Mouse (Mus musculus): ENCODE measurements around the gene Zfp827. TPM values are rescaled to one million over a fixed set of nuclear protein-coding genes. Genes with fewer than 3 reads are reported as not detected.

Zfp827 gene
- polyA plus RNA-seq, 1 experiment from 2014 or later = 11.4 TPM

DNA sequence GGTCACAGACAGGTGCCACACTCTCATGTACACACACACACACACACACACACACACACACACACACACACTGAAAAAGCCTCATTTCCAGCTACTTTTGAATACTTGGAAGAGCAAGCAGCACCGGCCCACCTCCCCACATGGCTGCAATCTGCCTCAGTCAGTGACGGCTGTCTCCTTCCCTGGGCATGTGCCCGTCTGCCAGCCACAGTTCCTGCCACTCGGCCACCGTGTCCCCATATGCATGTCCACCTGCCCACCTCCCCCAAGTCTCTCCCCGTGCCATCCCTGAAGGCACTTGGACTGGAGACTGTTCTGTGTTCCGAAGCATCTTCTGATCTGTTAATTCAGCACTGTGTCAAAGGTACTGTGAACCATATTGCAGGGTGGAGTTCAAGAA is 9.8 kb downstream of the Zfp827 start:
- 93% methylated on average over 7 of the region's 7 CpGs for WGBS
- peaks cover 9% of the 10 kb centered on the region; the same call in 1 of the 2 replicates for H3K36me3 ChIP-seq
- H3K27me3 ChIP-seq (replicated peaks) = no peaks in the 10 kb centered on the region

DNA sequence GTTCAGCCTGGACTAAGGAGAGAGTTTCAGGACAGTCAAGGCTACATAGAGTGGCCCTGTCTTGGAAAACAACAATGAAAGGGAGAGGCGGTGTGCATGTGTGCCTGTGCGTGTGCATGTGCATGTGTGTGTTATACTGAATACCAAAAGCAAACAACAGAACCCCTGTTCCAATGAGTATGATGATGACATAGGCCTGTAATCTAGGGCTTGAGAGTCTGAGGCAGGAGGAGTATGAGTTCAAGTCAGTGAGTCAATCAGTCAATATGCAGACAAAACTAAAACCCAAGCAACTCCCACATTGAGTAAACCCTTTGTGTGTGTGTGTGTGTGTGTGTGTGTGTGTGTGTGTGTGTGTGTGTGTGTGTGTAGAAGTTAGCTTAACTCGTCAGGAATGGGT is 13.2 kb downstream of the Zfp827 start:
- no peak overlapping the region for H3K27ac ChIP-seq
- H3K9me3 ChIP-seq = no peaks in the 10 kb centered on the region
- 94% methylated on average over 3 of the region's 3 CpGs for WGBS
- no peak overlapping the region for H3K4me2 ChIP-seq (replicated peaks)
- H3K4me1 ChIP-seq = no peaks in the 10 kb centered on the region
- no peak overlapping the region for H3K9ac ChIP-seq
- H3K27me3 ChIP-seq (replicated peaks) = no peaks in the 10 kb centered on the region
- H3K4me3 ChIP-seq = no peak overlapping the region
- ATAC-seq (ENCODE audit: low FRiP score, low read depth) = no peak
- H3K36me3 ChIP-seq = peaks cover 9% of the 10 kb centered on the region; the same call in 1 of the 2 replicates

More for the DNA sequence above, 9.8 kb downstream of the Zfp827 start:
- H3K4me3 ChIP-seq = no peak overlapping the region
- no peak overlapping the region for H3K9ac ChIP-seq
- no peaks in the 10 kb centered on the region for H3K9me3 ChIP-seq
- no peak for ATAC-seq (ENCODE audit: low FRiP score, low read depth)
- no peak overlapping the region for H3K27ac ChIP-seq
- H3K4me1 ChIP-seq = peaks cover 13% of the 10 kb centered on the region
- no peak overlapping the region for H3K4me2 ChIP-seq (replicated peaks)

DNA sequence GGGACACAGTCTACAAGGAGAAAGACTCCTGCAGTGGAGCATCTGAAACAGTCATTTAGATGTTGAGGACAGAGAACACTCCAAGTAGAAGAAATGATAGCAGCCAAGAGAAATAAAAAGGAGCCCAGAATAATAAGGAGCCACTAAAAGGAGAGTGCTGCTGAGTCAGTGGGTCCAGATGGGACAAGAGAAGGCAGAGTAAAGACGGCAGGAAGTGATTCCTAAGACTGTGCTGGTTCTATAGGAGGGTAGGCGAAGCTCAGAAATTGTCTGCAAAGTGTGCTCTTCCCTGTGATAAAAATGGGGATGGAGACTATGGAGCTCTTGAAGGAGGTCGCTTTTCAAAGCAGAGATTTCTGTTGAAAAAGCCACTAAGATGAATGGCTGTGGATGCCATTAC is 14.0 kb downstream of the Zfp827 start:
- peaks cover 9% of the 10 kb centered on the region; the same call in 1 of the 2 replicates for H3K36me3 ChIP-seq
- no peak overlapping the region for H3K27ac ChIP-seq
- no peak overlapping the region for H3K4me2 ChIP-seq (replicated peaks)
- H3K9me3 ChIP-seq = no peaks in the 10 kb centered on the region
- H3K4me3 ChIP-seq = no peak overlapping the region
- WGBS = 78% methylated on average over 3 of the region's 3 CpGs
- no peak overlapping the region for H3K9ac ChIP-seq
- H3K27me3 ChIP-seq (replicated peaks) = no peaks in the 10 kb centered on the region
- no peaks in the 10 kb centered on the region for H3K4me1 ChIP-seq
- no peak for ATAC-seq (ENCODE audit: low FRiP score, low read depth)

DNA sequence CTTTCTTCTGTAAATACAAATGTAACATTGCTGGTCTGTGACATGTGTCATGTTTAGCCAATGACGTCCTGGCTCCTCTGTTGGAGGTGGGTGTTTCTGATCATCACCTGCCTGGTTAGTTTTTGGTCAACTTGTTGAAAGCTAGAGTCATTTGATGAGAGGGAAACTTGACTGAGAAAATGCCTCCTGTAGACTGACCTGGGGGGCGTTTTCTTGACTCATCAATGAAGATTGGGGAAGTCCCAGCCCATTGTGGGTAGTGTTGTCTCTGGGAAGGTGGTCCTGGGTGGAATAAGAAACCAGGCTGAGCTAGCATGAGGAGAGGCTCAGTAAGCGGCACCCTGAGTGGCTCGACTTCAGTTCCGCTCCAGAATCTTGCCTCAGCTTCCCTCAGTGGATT is 16.4 kb downstream of the Zfp827 start:
- Histone ChIP-seq H3K9ac (no peak overlapping the region), H3K9me3 (no peaks in the 10 kb centered on the region), H3K27me3 (replicated peaks) (no peaks in the 10 kb centered on the region), H3K36me3 (peaks cover 6% of the 10 kb centered on the region; the same call in 1 of the 2 replicates), H3K4me3 (no peak overlapping the region), H3K4me1 (no peaks in the 10 kb centered on the region), H3K27ac (no peak overlapping the region), H3K4me2 (replicated peaks) (no peak overlapping the region)
- no peak for ATAC-seq (ENCODE audit: low FRiP score, low read depth)
- 95% methylated on average over 5 of the region's 5 CpGs for WGBS

DNA sequence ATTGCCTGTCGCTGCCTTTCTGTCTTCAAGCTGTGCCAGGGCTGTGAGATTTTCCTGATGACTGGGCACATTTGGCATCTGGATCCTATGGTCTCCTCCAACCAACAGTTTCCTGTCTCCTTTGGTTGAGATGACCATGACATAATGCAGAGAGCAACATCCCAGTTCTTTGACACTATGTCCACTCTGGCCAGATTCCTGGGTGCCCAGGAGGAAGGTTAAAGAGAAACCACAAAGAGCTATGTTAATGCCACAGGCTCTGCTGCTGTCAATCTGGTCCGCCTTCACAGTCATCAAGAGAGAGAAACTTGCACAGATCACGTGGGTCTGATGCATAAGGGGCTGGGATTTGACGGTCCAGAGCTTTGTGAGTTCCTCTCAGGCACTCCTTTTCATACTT is 18.4 kb downstream of the Zfp827 start:
- Histone ChIP-seq H3K27me3 (replicated peaks) (no peaks in the 10 kb centered on the region), H3K27ac (no peak overlapping the region), H3K4me1 (no peaks in the 10 kb centered on the region), H3K4me2 (replicated peaks) (no peak overlapping the region), H3K4me3 (no peak overlapping the region), H3K9me3 (no peaks in the 10 kb centered on the region), H3K9ac (no peak overlapping the region), H3K36me3 (peaks cover 6% of the 10 kb centered on the region; the same call in 1 of the 2 replicates)
- 85% methylated on average over 4 of the region's 4 CpGs for WGBS
- ATAC-seq (ENCODE audit: low FRiP score, low read depth) = no peak

DNA sequence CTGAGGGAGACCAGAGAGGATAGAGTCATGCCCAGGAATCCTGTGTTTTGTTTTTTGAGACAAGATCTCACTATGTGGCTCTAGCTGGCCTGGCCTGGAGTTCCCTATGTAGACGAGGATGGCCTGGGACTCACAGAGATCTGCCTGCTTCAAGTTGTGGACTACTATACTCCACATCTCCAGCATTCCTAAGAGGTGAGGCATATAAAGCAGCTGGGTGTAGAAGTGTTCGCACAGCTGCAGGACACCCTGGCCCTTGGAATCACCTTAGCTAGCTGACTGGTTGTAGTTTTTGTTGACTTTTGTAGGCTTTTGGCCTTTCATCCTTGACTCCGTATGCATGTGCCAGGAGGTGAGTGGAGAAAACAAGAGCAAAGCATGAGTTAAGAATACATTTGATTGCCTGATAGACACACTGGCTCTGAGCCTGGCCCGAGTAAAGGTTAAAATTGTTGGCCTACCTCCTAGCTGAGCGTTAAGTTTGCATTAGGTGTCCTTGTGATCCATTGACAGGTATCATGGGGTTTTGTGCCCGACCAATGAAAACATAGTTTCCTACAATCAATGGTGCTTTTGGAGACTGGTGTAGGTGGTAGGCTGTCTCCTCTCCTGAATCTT is 20.3 kb downstream of the Zfp827 start:
- H3K27ac ChIP-seq = no peak overlapping the region
- no peak overlapping the region for H3K4me2 ChIP-seq (replicated peaks)
- H3K9ac ChIP-seq = no peak overlapping the region
- no peaks in the 10 kb centered on the region for H3K4me1 ChIP-seq
- ATAC-seq (ENCODE audit: low FRiP score, low read depth) = no peak
- H3K27me3 ChIP-seq (replicated peaks) = no peaks in the 10 kb centered on the region
- H3K9me3 ChIP-seq = no peaks in the 10 kb centered on the region
- peaks cover 6% of the 10 kb centered on the region; the same call in 1 of the 2 replicates for H3K36me3 ChIP-seq
- no peak overlapping the region for H3K4me3 ChIP-seq
- 90% methylated on average over 6 of the region's 6 CpGs for whole genome bisulfite sequencing

DNA sequence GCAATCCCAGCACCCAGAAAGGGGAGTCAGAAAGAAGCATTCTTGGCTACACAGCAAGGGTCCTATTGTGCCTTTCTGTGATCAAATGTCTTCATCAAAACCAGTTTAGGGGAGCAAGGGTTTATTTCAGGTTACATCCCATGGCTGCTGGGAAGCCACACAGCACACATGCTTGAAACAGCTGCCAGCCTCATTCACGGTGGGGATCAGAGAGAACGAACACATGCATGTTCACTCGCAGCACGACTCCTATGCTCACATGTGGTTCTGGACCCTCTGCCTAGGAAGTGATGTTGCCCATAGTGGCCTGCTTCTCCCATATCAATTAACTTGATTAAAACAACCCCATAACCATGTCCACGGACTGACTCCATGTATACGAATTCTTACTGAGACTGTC is 26.0 kb downstream of the Zfp827 start:
- Histone ChIP-seq H3K27ac (no peak overlapping the region), H3K4me3 (no peak overlapping the region), H3K36me3 (no peaks in the 10 kb centered on the region; the same call in 1 of the 2 replicates), H3K9me3 (no peaks in the 10 kb centered on the region), H3K4me1 (peaks cover 10% of the 10 kb centered on the region), H3K4me2 (replicated peaks) (no peak overlapping the region), H3K9ac (no peak overlapping the region), H3K27me3 (replicated peaks) (no peaks in the 10 kb centered on the region)
- ATAC-seq (ENCODE audit: low FRiP score, low read depth) = no peak
- WGBS = 95% methylated on average over 6 of the region's 6 CpGs

DNA sequence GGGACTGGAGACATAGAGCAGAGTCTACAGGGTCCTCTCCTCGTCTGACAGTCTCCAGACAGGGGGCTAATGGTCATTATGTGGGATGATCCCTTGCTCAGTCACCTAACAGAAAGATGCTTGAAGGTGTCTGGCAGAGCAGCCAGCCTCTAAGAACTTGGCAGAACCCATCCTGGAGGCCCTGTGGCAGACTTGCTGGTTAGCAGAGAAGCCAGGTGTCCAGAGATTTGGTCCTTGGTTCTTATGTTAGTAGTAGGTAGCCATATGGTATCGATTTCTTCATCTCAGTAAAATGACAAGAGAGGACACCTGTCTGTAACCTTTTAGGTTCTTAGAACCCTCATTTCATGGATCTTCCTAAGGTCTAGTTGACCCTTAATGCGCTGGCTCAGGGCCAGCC is 28.9 kb downstream of the Zfp827 start:
- ATAC-seq (ENCODE audit: low FRiP score, low read depth) = no peak

DNA sequence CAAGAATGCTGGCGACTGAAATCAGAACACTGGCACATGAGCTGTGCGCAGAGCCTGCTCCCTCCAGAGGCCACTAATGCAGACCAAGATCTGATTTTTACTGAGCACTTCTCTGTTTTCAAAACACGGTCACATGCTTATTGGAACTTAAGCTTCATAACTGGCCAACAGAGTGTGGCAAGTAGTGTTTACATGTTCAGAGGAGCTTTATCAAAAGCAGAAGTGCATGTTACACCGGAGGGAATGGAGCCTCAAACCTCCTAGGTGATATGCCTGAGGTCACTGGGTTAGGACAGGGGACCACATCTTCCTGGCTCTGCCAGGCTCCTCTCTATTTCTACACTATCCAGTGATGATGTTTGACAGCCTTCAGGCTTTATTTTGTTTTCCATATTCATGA is 31.1 kb downstream of the Zfp827 start:
- Histone ChIP-seq H3K27ac (no peak overlapping the region), H3K27me3 (replicated peaks) (no peaks in the 10 kb centered on the region), H3K4me1 (peaks cover 16% of the 10 kb centered on the region), H3K9me3 (no peaks in the 10 kb centered on the region), H3K36me3 (peaks cover 39% of the 10 kb centered on the region), H3K4me2 (replicated peaks) (no peak overlapping the region), H3K4me3 (no peak overlapping the region), H3K9ac (no peak overlapping the region)
- WGBS = 86% methylated on average over 4 of the region's 4 CpGs
- ATAC-seq (ENCODE audit: low FRiP score, low read depth) = no peak

More for the DNA sequence above, 28.9 kb downstream of the Zfp827 start:
- no peaks in the 10 kb centered on the region for H3K9me3 ChIP-seq
- peaks cover 16% of the 10 kb centered on the region for H3K4me1 ChIP-seq
- no peak overlapping the region for H3K27ac ChIP-seq
- 83% methylated on average over 3 of the region's 3 CpGs for WGBS
- H3K4me3 ChIP-seq = no peak overlapping the region
- H3K4me2 ChIP-seq (replicated peaks) = no peak overlapping the region
- no peak overlapping the region for H3K9ac ChIP-seq
- peaks cover 20% of the 10 kb centered on the region for H3K36me3 ChIP-seq
- H3K27me3 ChIP-seq (replicated peaks) = no peaks in the 10 kb centered on the region

DNA sequence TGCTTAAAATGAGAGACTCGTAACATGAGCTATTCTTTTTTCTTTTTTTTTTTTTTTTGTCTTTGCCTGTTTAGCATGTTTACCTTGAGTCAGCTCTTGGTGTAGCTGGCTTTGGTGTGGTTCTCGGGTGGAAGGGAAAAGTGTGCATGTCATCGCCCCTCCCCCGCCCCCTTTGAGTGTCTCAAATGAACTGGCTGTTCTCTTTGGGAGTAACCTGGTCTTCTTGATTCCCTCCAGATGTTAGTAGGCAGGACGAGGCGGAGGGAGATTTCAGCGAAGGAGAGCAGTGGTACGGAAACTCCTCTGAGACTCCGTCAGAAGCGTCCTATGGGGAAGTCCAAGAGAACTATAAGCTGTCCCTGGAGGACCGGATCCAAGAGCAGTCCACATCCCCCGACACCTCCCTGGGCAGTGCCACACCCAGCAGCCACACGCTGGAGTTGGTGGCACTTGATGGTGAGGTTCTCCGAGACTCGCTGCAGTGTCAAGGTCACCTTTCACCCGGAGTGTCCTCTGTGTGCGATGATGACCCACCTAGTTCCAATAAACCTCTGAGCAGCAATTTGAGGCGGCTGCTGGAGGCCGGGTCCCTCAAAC is 31.9 kb downstream of the Zfp827 start:
- H3K4me3 ChIP-seq = no peak overlapping the region
- WGBS = 78% methylated on average over 19 of the region's 19 CpGs
- no peak overlapping the region for H3K4me2 ChIP-seq (replicated peaks)
- peaks cover 41% of the 10 kb centered on the region for H3K36me3 ChIP-seq
- peaks cover 16% of the 10 kb centered on the region for H3K4me1 ChIP-seq
- H3K9ac ChIP-seq = no peak overlapping the region
- no peak overlapping the region for H3K27ac ChIP-seq
- no peak for ATAC-seq (ENCODE audit: low FRiP score, low read depth)
- no peaks in the 10 kb centered on the region for H3K27me3 ChIP-seq (replicated peaks)
- H3K9me3 ChIP-seq = no peaks in the 10 kb centered on the region

DNA sequence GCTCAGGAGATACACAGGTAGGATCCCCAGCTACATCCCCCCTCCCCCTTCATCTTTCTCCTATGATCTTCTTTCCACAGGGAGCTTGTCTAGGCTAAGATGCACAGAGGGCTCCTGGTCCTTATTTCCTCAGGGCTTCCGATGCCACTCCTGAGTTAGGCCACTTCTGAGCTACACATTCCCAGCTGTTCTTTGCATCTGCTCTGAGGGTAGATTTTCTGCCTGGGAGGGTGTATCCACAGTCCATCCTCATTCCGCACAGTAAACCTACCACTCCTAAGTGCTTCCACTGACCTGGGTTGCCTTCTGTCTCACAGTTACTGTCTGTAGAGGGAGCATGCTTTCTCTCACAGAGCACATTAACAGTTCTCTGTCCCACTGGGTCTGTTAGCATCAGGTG is 37.7 kb downstream of the Zfp827 start:
- Histone ChIP-seq H3K36me3 (peaks cover 62% of the 10 kb centered on the region), H3K9ac (no peak overlapping the region)

DNA sequence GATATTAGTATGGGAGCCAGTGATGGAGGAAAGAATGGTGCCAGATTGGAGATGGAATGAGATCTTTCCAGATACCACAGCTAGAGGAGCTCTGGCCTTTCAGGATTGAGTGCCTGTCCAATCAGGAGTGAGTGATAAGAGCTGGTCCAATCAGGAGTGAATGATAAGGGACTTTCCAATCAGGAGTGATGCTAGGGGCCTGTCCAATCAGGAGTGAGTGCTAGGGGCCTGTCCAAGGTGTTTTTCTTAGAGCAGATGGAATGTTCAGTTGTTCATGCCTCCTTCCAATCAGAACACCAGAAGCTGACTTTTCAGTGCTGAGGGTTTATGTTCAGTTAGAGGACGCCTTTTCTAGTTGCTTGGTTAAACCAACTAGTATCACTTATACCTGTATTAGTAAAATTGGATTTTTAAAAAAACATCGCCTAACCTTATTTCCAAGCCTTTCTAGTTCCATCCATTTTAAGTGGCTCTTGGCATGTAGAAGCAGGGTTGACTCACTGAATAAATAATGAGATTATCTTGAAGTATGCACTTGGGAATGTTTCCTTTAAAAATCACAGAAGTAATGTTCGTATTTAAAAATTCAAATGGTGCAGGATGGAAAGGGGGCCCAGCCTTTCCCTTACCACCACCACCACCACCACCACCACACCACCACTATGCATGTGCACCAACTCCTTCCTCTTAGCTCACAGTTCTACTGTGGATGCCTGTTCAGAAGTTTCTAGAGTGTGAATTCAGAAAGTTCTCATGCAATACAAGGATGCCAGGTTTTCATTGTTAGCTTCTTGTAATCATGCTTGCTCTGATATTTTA is 39.8 kb downstream of the Zfp827 start:
- Histone ChIP-seq H3K4me1 (no peaks in the 10 kb centered on the region), H3K9ac (no peak overlapping the region), H3K36me3 (peaks cover 47% of the 10 kb centered on the region), H3K27me3 (replicated peaks) (no peaks in the 10 kb centered on the region), H3K4me3 (no peak overlapping the region), H3K4me2 (replicated peaks) (no peak overlapping the region), H3K9me3 (no peaks in the 10 kb centered on the region), H3K27ac (no peak overlapping the region)
- ATAC-seq (ENCODE audit: low FRiP score, low read depth) = no peak
- 91% methylated on average over 3 of the region's 3 CpGs for WGBS

More for the DNA sequence above, 37.7 kb downstream of the Zfp827 start:
- H3K9me3 ChIP-seq = no peaks in the 10 kb centered on the region
- no peak overlapping the region for H3K4me2 ChIP-seq (replicated peaks)
- ATAC-seq (ENCODE audit: low FRiP score, low read depth) = no peak
- H3K4me1 ChIP-seq = 0 out of 2 replicates have a peak, but pooled peaks cover 4% of the 10 kb centered on the region
- H3K27ac ChIP-seq = no peak overlapping the region
- no peaks in the 10 kb centered on the region for H3K27me3 ChIP-seq (replicated peaks)
- no peak overlapping the region for H3K4me3 ChIP-seq
- 95% methylated on average over 2 of the region's 2 CpGs for WGBS
